Mouse (Mus musculus): ENCODE measurements at regions not wholly inside any gene's neighbourhood (a gene's known extent, or its start where the extent isn't known, plus 50 kb on each side); places are given as distances from the start of the nearest gene placed in this dataset.

DNA sequence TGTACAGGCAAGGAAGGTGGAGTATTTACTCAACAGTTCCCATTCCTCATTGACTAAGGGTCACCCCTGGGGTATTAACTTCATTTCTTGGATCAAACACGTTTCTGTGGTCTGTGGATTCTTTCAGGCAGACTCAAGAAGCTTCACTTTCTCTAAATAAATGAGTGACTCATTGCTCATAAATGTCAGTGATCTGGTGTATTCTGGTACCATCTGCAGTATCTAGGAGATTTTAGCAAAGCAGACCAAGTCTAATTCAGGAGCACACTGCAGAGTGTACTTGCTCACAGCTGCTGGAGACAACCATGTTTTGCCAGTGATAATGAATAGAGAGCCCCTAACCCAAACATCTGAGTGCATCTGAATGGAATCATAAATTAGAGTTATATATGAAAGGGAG, 182.7 kb upstream of the Agr3 start:
- TF ChIP-seq CTCF (IDR thresholded peaks at IDR 0.05; ENCODE audit: extremely low read depth, insufficient read depth, low read length) (no peak), POLR2A (IDR thresholded peaks at IDR 0.05; ENCODE audit: extremely low read depth, insufficient read depth, low read length) (no peak)
